In genomic region chr2:132020991-132021541, GRCm38 (mm10) we compare ENCODE assay signal across 8 mouse cellular contexts. TPM values are rescaled to one million over a fixed set of nuclear protein-coding genes. Genes with fewer than 3 reads are reported as not detected.
DNase-seq lines count a peak whose midpoint lies in the region; ATAC-seq and TF ChIP-seq lines count a peak whose summit lies in the region.

No protein-coding gene starts in this region.

- H3K9ac ChIP-seq in midbrain, embryonic 13.5 days (replicated peaks), result no peak overlapping the region
- no peak overlapping the region for H3K9ac ChIP-seq in heart, embryonic 12.5 days

- no peak overlapping the region for H3K4me2 ChIP-seq in midbrain, embryonic 13.5 days (replicated peaks)
- H3K4me2 ChIP-seq in heart, embryonic 12.5 days, result no peak overlapping the region

- peaks cover 50% of the 10 kb centered on the region for H3K36me3 ChIP-seq in midbrain, embryonic 10.5 days
- no peaks in the 10 kb centered on the region for H3K36me3 ChIP-seq in midbrain, embryonic 13.5 days
- H3K36me3 ChIP-seq in heart, embryonic 12.5 days, result no peaks in the 10 kb centered on the region
- H3K36me3 ChIP-seq in thymus, adult 2 months (ENCODE audit: control insufficient read depth, insufficient read depth, low read length), result no peaks in the 10 kb centered on the region

- H3K4me1 ChIP-seq in midbrain, embryonic 10.5 days, result peaks cover 18% of the 10 kb centered on the region
- 0 out of 2 replicates have a peak, but pooled peaks cover 4% of the 10 kb centered on the region for H3K4me1 ChIP-seq in midbrain, embryonic 13.5 days (replicated peaks)
- peaks cover 35% of the 10 kb centered on the region for H3K4me1 ChIP-seq in heart, embryonic 12.5 days (replicated peaks)
- H3K4me1 ChIP-seq in thymus, adult 2 months (replicated peaks; ENCODE audit: control insufficient read depth, insufficient read depth, low read length), result peaks cover 57% of the 10 kb centered on the region

- no peak for ATAC-seq in midbrain, embryonic 13.5 days
- peak; percentile 34; the same call in 1 of the 2 replicates for ATAC-seq in heart, embryonic 12.5 days (ENCODE audit: insufficient number of reproducible peaks, low FRiP score)

- no peaks in the 10 kb centered on the region for H3K27me3 ChIP-seq in midbrain, embryonic 10.5 days (ENCODE audit: low read depth, poor library complexity, severe bottlenecking)
- no peaks in the 10 kb centered on the region for H3K27me3 ChIP-seq in midbrain, embryonic 13.5 days
- H3K27me3 ChIP-seq in heart, embryonic 12.5 days (replicated peaks), result no peaks in the 10 kb centered on the region
- H3K27me3 ChIP-seq in thymus, adult 2 months (ENCODE audit: control insufficient read depth, insufficient read depth, low read length), result no peaks in the 10 kb centered on the region

- H3K27ac ChIP-seq in midbrain, embryonic 10.5 days (replicated peaks), result peak overlapping the region; percentile 10; the same call in 1 of the 2 replicates
- H3K27ac ChIP-seq in midbrain, embryonic 13.5 days, result no peak overlapping the region
- H3K27ac ChIP-seq in heart, embryonic 12.5 days (ENCODE audit: poor library complexity, severe bottlenecking), result no peak overlapping the region
- peak overlapping the region; percentile 99 for H3K27ac ChIP-seq in thymus, adult 2 months (ENCODE audit: control insufficient read depth, insufficient read depth, low read length)

- 69% methylated on average over 5 of the region's 5 CpGs for WGBS in midbrain, embryonic 10.5 days
- WGBS in midbrain, embryonic 13.5 days, result 69% methylated on average over 5 of the region's 5 CpGs
- 38% methylated on average over 5 of the region's 5 CpGs for WGBS in heart, embryonic 12.5 days
- 5% methylated on average over 5 of the region's 5 CpGs for WGBS in thymus, adult 2 months

- DNase-seq in midbrain, embryonic 10.5 days (ENCODE audit: low spot score), result no peak
- peak; percentile 73 for DNase-seq in lung, postnatal 10 days
- DNase-seq in thymus, adult 2 months, result peak; percentile 81
- DNase-seq in right cerebral cortex, postnatal 4 days, result no peak
- DNase-seq in left cerebral cortex, adult 18-20 months (ENCODE audit: low spot score in 2 of 2), result no peak
- no peak for DNase-seq in layer of hippocampus, postnatal 36 days

- TF ChIP-seq CTCF in thymus, adult 2 months (IDR thresholded peaks at IDR 0.05; ENCODE audit: borderline replicate concordance, control insufficient read depth, extremely low read depth, insufficient read depth, low read length, poor library complexity), result no peak

- no peaks in the 10 kb centered on the region for H3K9me3 ChIP-seq in midbrain, embryonic 10.5 days (replicated peaks)
- H3K9me3 ChIP-seq in midbrain, embryonic 13.5 days, result no peaks in the 10 kb centered on the region
- no peaks in the 10 kb centered on the region for H3K9me3 ChIP-seq in heart, embryonic 12.5 days (replicated peaks)

- no peak overlapping the region for H3K4me3 ChIP-seq in midbrain, embryonic 10.5 days
- H3K4me3 ChIP-seq in midbrain, embryonic 13.5 days (replicated peaks), result no peak overlapping the region
- no peak overlapping the region for H3K4me3 ChIP-seq in heart, embryonic 12.5 days
- peak overlapping the region; percentile 77 for H3K4me3 ChIP-seq in thymus, adult 2 months (ENCODE audit: control insufficient read depth, insufficient read depth, low read length)

- peak; percentile 87 for TF ChIP-seq POLR2A in thymus, adult 2 months (IDR thresholded peaks at IDR 0.05; ENCODE audit: control insufficient read depth, extremely low read depth, insufficient read depth, low read length, poor library complexity)

RNA-seq across cellular contexts. Expression of gene Rassf2, which starts 9.0 kb away (rescaled TPM):
- polyA plus RNA-seq in midbrain, embryonic 10.5 days (2016; fragmentation: Nextera tagmentation; extraction: Ambion mirVana), result 28.6 and 34.2 TPM in 2 replicates
- polyA plus RNA-seq in midbrain, embryonic 13.5 days (2015; fragmentation: Nextera tagmentation; extraction: Ambion mirVana), result 28.0 and 29.6 TPM in 2 replicates
- 4.8 and 5.3 TPM in 2 replicates for polyA plus RNA-seq in heart, embryonic 12.5 days (2016; fragmentation: Nextera tagmentation; extraction: Ambion mirVana)
- 110 and 111 TPM in 2 replicates for polyA plus RNA-seq in thymus, adult 2 months (2012; rRNA removed)
- 10 to 100 TPM; 42.8 to 47.5 TPM for total RNA-seq in left cerebral cortex, adult 18-20 months (2021)
- total RNA-seq in layer of hippocampus, postnatal 36 days (2021), result 10 to 100 TPM; 37.2 to 39.4 TPM

Comparison
In these comparisons a context has a peak if more than half of its experiments do, and no peak if none do; other contexts are left out.
1. H3K27ac ChIP-seq: peak in midbrain, embryonic 10.5 days (single experiment) and thymus, adult 2 months (single experiment); none in midbrain, embryonic 13.5 days (single experiment) and heart, embryonic 12.5 days (single experiment).
2. DNase-seq: peak in lung, postnatal 10 days (single experiment) and thymus, adult 2 months (single experiment); none in midbrain, embryonic 10.5 days (single experiment), right cerebral cortex, postnatal 4 days (single experiment), left cerebral cortex, adult 18-20 months (0 of 2) and layer of hippocampus, postnatal 36 days (0 of 2).